Comparison of ENCODE assay signal across 16 mouse cellular contexts in genomic region chr11:70467902-70468619, GRCm38 (mm10). TPM values are rescaled to one million over a fixed set of nuclear protein-coding genes. Genes with fewer than 3 reads are reported as not detected.
DNase-seq lines count a peak whose midpoint lies in the region; ATAC-seq and TF ChIP-seq lines count a peak whose summit lies in the region.
"Had no signal": no experiment of that assay in that cellular context is flagged by ENCODE, and none has a peak within 500 bp of the region (broad histone marks: within the 10 kb centered on the region; RNA-seq: fewer than 3 reads in every experiment).

No protein-coding gene starts in this region.

- no peak for TF ChIP-seq CTCF in intestine, postnatal 0 days (IDR thresholded peaks at IDR 0.05; ENCODE audit: low read depth)
- no peak for TF ChIP-seq CTCF in Patski (IDR thresholded peaks at IDR 0.05)

- H3K27ac ChIP-seq in intestine, embryonic 15.5 days: 0 out of 2 replicates have a peak overlapping the region, but pooled peaks have one; percentile 41
- H3K27ac ChIP-seq in intestine, postnatal 0 days (ENCODE audit: low read depth, low read length): no peak overlapping the region; the same call in 1 of the 2 replicates
- peak overlapping the region; percentile 81 for H3K27ac ChIP-seq in heart, embryonic 16.5 days (ENCODE audit: low read length)
- H3K27ac ChIP-seq: embryonic facial prominence, embryonic 15.5 days had no signal

- no peak overlapping the region for H3K9ac ChIP-seq in intestine, embryonic 15.5 days
- H3K9ac ChIP-seq in intestine, postnatal 0 days (ENCODE audit: low read depth, low read length): no peak overlapping the region
- H3K9ac ChIP-seq in heart, embryonic 16.5 days (ENCODE audit: low read length): no peak overlapping the region
- H3K9ac ChIP-seq: embryonic facial prominence, embryonic 15.5 days had no signal

- H3K36me3 ChIP-seq in intestine, embryonic 15.5 days: no peaks in the 10 kb centered on the region
- H3K36me3 ChIP-seq in intestine, postnatal 0 days (ENCODE audit: control insufficient read depth, insufficient read depth): no peaks in the 10 kb centered on the region
- no peaks in the 10 kb centered on the region for H3K36me3 ChIP-seq in heart, embryonic 16.5 days (ENCODE audit: control insufficient read depth, insufficient read depth)
- H3K36me3 ChIP-seq: embryonic facial prominence, embryonic 15.5 days had no signal

- CTCF ChIA-PET in Patski (lab: Charles Lee): interaction anchor here (1.1 kb wide), 2 partner anchors 15 to 16 kb away, joined by 3 read pairs; partner anchors contain the start of gene Med11

- H3K4me3 ChIP-seq in intestine, embryonic 15.5 days (replicated peaks): no peak overlapping the region
- no peak overlapping the region for H3K4me3 ChIP-seq in intestine, postnatal 0 days (ENCODE audit: low read depth, low read length)
- H3K4me3 ChIP-seq in heart, embryonic 16.5 days (ENCODE audit: low read length): no peak overlapping the region
- H3K4me3 ChIP-seq: embryonic facial prominence, embryonic 15.5 days had no signal

- WGBS in intestine, embryonic 15.5 days: 69% methylated on average over 5 of the region's 5 CpGs
- 63% methylated on average over 5 of the region's 5 CpGs for WGBS in intestine, postnatal 0 days
- WGBS in heart, embryonic 16.5 days: 59% methylated on average over 5 of the region's 5 CpGs

- POLR2A ChIA-PET in Patski (lab: Charles Lee): no interaction called here

- no peak for ATAC-seq in intestine, embryonic 15.5 days
- ATAC-seq in intestine, postnatal 0 days: no peak
- no peak for ATAC-seq in Patski
- peak; percentile 76; the same call in 1 of the 2 replicates for ATAC-seq in heart, embryonic 16.5 days (replicated peaks; ENCODE audit: extremely low read depth, insufficient read depth, low FRiP score)
- ATAC-seq: forebrain, embryonic 14.5 days; hindbrain, embryonic 16.5 days had no signal

- H3K9me3 ChIP-seq in intestine, embryonic 15.5 days: no peaks in the 10 kb centered on the region
- H3K9me3 ChIP-seq in intestine, postnatal 0 days (ENCODE audit: control insufficient read depth): no peaks in the 10 kb centered on the region
- no peaks in the 10 kb centered on the region for H3K9me3 ChIP-seq in heart, embryonic 16.5 days (replicated peaks; ENCODE audit: control insufficient read depth, low read length)
- H3K9me3 ChIP-seq: embryonic facial prominence, embryonic 15.5 days had no signal

- DNase-seq in 3T3-L1 (ENCODE audit: low read depth, low spot score) (peak; percentile 84), Patski (ENCODE audit: low read depth, low spot score) (peak; percentile 73)
- no peak for DNase-seq in natural killer cell, adult 2 months (ENCODE audit: low spot score in 2 of 2)
- no peak for DNase-seq in urinary bladder, adult 2 months (ENCODE audit: low spot score)
- DNase-seq in B cell, adult 2 months: no peak
- DNase-seq: adrenal gland, adult 8-10 months; cerebellum, postnatal 36 days; gastrocnemius, postnatal 10 days; thymus, postnatal 4 days had no signal

- H3K4me1 ChIP-seq in intestine, embryonic 15.5 days (replicated peaks): peaks cover 10% of the 10 kb centered on the region
- 0 out of 2 replicates have a peak, but pooled peaks cover 4% of the 10 kb centered on the region for H3K4me1 ChIP-seq in intestine, postnatal 0 days (replicated peaks; ENCODE audit: control insufficient read depth, insufficient read depth, low read length)
- peaks cover 10% of the 10 kb centered on the region for H3K4me1 ChIP-seq in heart, embryonic 16.5 days (ENCODE audit: control insufficient read depth, insufficient read depth, low read length)

- H3K27me3 ChIP-seq in intestine, embryonic 15.5 days (replicated peaks): peaks cover 5% of the 10 kb centered on the region
- H3K27me3 ChIP-seq in intestine, postnatal 0 days (replicated peaks; ENCODE audit: control insufficient read depth, insufficient read depth, low read length): peaks cover 8% of the 10 kb centered on the region; the same call in 1 of the 2 replicates
- no peaks in the 10 kb centered on the region for H3K27me3 ChIP-seq in Patski
- peaks cover 21% of the 10 kb centered on the region for H3K27me3 ChIP-seq in heart, embryonic 16.5 days (ENCODE audit: control insufficient read depth, insufficient read depth, low read length)
- H3K27me3 ChIP-seq: CH12.LX had no signal

- in situ Hi-C loops in Patski (cut with MboI; ENCODE audit: low pct_unique_long_range_greater_than_20kb): no loop called here

- H3K4me2 ChIP-seq in intestine, embryonic 15.5 days (replicated peaks): no peak overlapping the region
- H3K4me2 ChIP-seq in intestine, postnatal 0 days (replicated peaks; ENCODE audit: low read depth): no peak overlapping the region
- H3K4me2 ChIP-seq in heart, embryonic 16.5 days (ENCODE audit: low read depth, low read length): no peak overlapping the region
- H3K4me2 ChIP-seq: embryonic facial prominence, embryonic 15.5 days had no signal

RNA-seq across cellular contexts. Expression of gene Cxcl16, which starts 8.3 kb away (rescaled TPM):
- polyA plus RNA-seq in intestine, embryonic 15.5 days (2015; fragmentation: Nextera tagmentation; extraction: Ambion mirVana): 8.6 and 10.4 TPM in 2 replicates
- 33.8 and 39.3 TPM in 2 replicates for polyA plus RNA-seq in intestine, postnatal 0 days (2015; fragmentation: Nextera tagmentation; extraction: Ambion mirVana)
- polyA plus RNA-seq in Patski (2021): 32.7 TPM
- 10.2 and 10.9 TPM in 2 replicates for polyA plus RNA-seq in heart, embryonic 16.5 days (2015; fragmentation: Nextera tagmentation; extraction: Ambion mirVana)
- 28.9 and 29.2 TPM in 2 replicates for polyA plus RNA-seq in urinary bladder, adult 2 months (2012; rRNA removed)

RNA-seq across cellular contexts. Expression of gene Zmynd15, which starts 8.8 kb away (rescaled TPM):
- polyA plus RNA-seq in intestine, embryonic 15.5 days (2015; fragmentation: Nextera tagmentation; extraction: Ambion mirVana): 0.78 and 1.2 TPM in 2 replicates
- polyA plus RNA-seq in intestine, postnatal 0 days (2015; fragmentation: Nextera tagmentation; extraction: Ambion mirVana): 1.4 and 1.5 TPM in 2 replicates
- polyA plus RNA-seq in Patski (2021): 3.5 TPM
- polyA plus RNA-seq in heart, embryonic 16.5 days (2015; fragmentation: Nextera tagmentation; extraction: Ambion mirVana): 1.5 and 1.7 TPM in 2 replicates
- polyA plus RNA-seq in urinary bladder, adult 2 months (2012; rRNA removed): 3.9 and 4.4 TPM in 2 replicates

RNA-seq across cellular contexts. Expression of gene Med11, which starts 16.3 kb away (rescaled TPM):
- polyA plus RNA-seq in intestine, embryonic 15.5 days (2015; fragmentation: Nextera tagmentation; extraction: Ambion mirVana): 39.9 and 42.4 TPM in 2 replicates
- polyA plus RNA-seq in intestine, postnatal 0 days (2015; fragmentation: Nextera tagmentation; extraction: Ambion mirVana): 30.1 and 30.7 TPM in 2 replicates
- polyA plus RNA-seq in Patski (2021): 41.3 TPM
- polyA plus RNA-seq in heart, embryonic 16.5 days (2015; fragmentation: Nextera tagmentation; extraction: Ambion mirVana): 25.2 and 27.8 TPM in 2 replicates
- 20.1 and 20.8 TPM in 2 replicates for polyA plus RNA-seq in urinary bladder, adult 2 months (2012; rRNA removed)

RNA-seq across cellular contexts. Expression of gene Arrb2, which starts 35.6 kb away (rescaled TPM):
- 13.2 and 15.4 TPM in 2 replicates for polyA plus RNA-seq in intestine, embryonic 15.5 days (2015; fragmentation: Nextera tagmentation; extraction: Ambion mirVana)
- polyA plus RNA-seq in intestine, postnatal 0 days (2015; fragmentation: Nextera tagmentation; extraction: Ambion mirVana): 7.4 and 7.8 TPM in 2 replicates
- 22.5 TPM for polyA plus RNA-seq in Patski (2021)
- 9.5 and 11.7 TPM in 2 replicates for polyA plus RNA-seq in heart, embryonic 16.5 days (2015; fragmentation: Nextera tagmentation; extraction: Ambion mirVana)
- 18.5 and 22.0 TPM in 2 replicates for polyA plus RNA-seq in urinary bladder, adult 2 months (2012; rRNA removed)

RNA-seq across cellular contexts. Expression of gene Tm4sf5, which starts 37.0 kb away (rescaled TPM):
- polyA plus RNA-seq in intestine, embryonic 15.5 days (2015; fragmentation: Nextera tagmentation; extraction: Ambion mirVana): 179 and 192 TPM in 2 replicates
- 398 and 402 TPM in 2 replicates for polyA plus RNA-seq in intestine, postnatal 0 days (2015; fragmentation: Nextera tagmentation; extraction: Ambion mirVana)
- polyA plus RNA-seq in Patski (2021): 0.41 TPM
- 5.2 and 5.6 TPM in 2 replicates for polyA plus RNA-seq in heart, embryonic 16.5 days (2015; fragmentation: Nextera tagmentation; extraction: Ambion mirVana)
- polyA plus RNA-seq in urinary bladder, adult 2 months (2012; rRNA removed): 0.72 and 0.80 TPM in 2 replicates
- polyA plus RNA-seq: embryonic facial prominence, embryonic 15.5 days had no signal

Comparison
In these comparisons a context has a peak if more than half of its experiments do, and no peak if none do; other contexts are left out.
1. DNase-seq: peak in 3T3-L1 (single experiment) and Patski (single experiment); none in natural killer cell, adult 2 months (0 of 2), urinary bladder, adult 2 months (single experiment) and B cell, adult 2 months (0 of 2).